Mouse (Mus musculus): Measurements from ENCODE around the gene Nodal. TPM values are rescaled to one million over a fixed set of nuclear protein-coding genes. Genes with fewer than 3 reads are reported as not detected.

The Nodal gene
- polyA plus RNA-seq, 1 experiment from 2014 or later = 0.12 TPM

GRCm38 (mm10) chr10:61412910-61413625 lies 4.7 kb upstream of the Nodal start:
- Histone ChIP-seq H3K4me2 (ENCODE audit: low read length) (peak overlapping the region; percentile 27; the same call in 1 of the 2 replicates), H3K36me3 (ENCODE audit: control insufficient read depth, insufficient read depth, low read length) (no peaks in the 10 kb centered on the region), H3K4me1 (ENCODE audit: control insufficient read depth in 2 of 2, insufficient read depth in 2 of 2, low read length in 2 of 2) (peaks cover 5 to 13% of the 10 kb centered on the region in 2 experiments), H3K4me3 (ENCODE audit: control insufficient read depth in 1 of 2, insufficient read depth in 1 of 2, low read depth in 1 of 2, low read length in 2 of 2) (no peak overlapping the region), H3K9me3 (ENCODE audit: control insufficient read depth, low read length) (no peaks in the 10 kb centered on the region), H3K9ac (ENCODE audit: low read length) (no peak overlapping the region), H3K27me3 (ENCODE audit: control insufficient read depth, insufficient read depth, low read length) (peaks cover 22% of the 10 kb centered on the region), H3K27ac (replicated peaks in 1 of 2; ENCODE audit: control insufficient read depth in 1 of 2, insufficient read depth in 1 of 2, low read depth in 2 of 2, low read length in 2 of 2) (no peak overlapping the region)
- no peak for ATAC-seq (ENCODE audit: insufficient number of reproducible peaks, insufficient read depth, low FRiP score, low read depth)
- WGBS = 19% methylated on average over 21 of the region's 21 CpGs

GRCm38 (mm10) chr10:61415240-61415639 lies 2.5 kb upstream of the Nodal start:
- Histone ChIP-seq H3K27ac (replicated peaks in 1 of 2; ENCODE audit: control insufficient read depth in 1 of 2, insufficient read depth in 1 of 2, low read depth in 2 of 2, low read length in 2 of 2) (no peak overlapping the region), H3K36me3 (ENCODE audit: control insufficient read depth, insufficient read depth, low read length) (no peaks in the 10 kb centered on the region), H3K27me3 (ENCODE audit: control insufficient read depth, insufficient read depth, low read length) (peaks cover 44% of the 10 kb centered on the region), H3K4me1 (ENCODE audit: control insufficient read depth in 2 of 2, insufficient read depth in 2 of 2, low read length in 2 of 2) (peaks cover 8 to 18% of the 10 kb centered on the region in 2 experiments), H3K4me2 (ENCODE audit: low read length) (no peak overlapping the region), H3K9me3 (ENCODE audit: control insufficient read depth, low read length) (no peaks in the 10 kb centered on the region), H3K9ac (ENCODE audit: low read length) (no peak overlapping the region), H3K4me3 (ENCODE audit: control insufficient read depth in 1 of 2, insufficient read depth in 1 of 2, low read depth in 1 of 2, low read length in 2 of 2) (no peak overlapping the region)
- ATAC-seq (ENCODE audit: insufficient number of reproducible peaks, insufficient read depth, low FRiP score, low read depth) = no peak
- 70% methylated on average over 3 of the region's 3 CpGs for WGBS

DNA sequence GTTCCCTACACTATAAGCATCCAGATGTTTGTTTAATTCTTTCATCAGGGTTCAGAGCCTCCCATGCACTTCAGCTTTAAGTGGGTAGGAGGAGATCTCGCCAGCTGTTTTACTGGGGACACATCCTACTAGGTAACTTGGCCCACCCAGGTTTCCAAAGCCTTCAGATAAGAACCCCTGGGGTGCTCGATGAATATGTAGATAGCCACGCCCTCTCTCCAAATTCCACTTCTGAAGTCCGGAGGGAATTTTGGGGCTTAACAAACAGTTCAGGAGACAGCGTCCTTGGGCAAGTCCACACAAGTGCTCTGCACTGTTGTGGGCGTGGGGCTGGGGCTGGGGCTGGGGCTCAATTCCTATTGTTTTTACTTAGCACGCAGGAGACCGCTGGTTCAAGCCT lies 1.9 kb upstream of the Nodal start:
- Histone ChIP-seq H3K27me3 (ENCODE audit: control insufficient read depth, insufficient read depth, low read length) (peaks cover 45% of the 10 kb centered on the region), H3K4me1 (ENCODE audit: control insufficient read depth in 2 of 2, insufficient read depth in 2 of 2, low read length in 2 of 2) (peaks cover 8 to 18% of the 10 kb centered on the region in 2 experiments), H3K36me3 (ENCODE audit: control insufficient read depth, insufficient read depth, low read length) (no peaks in the 10 kb centered on the region), H3K4me2 (ENCODE audit: low read length) (no peak overlapping the region), H3K9ac (ENCODE audit: low read length) (no peak overlapping the region), H3K4me3 (ENCODE audit: control insufficient read depth in 1 of 2, insufficient read depth in 1 of 2, low read depth in 1 of 2, low read length in 2 of 2) (no peak overlapping the region), H3K27ac (replicated peaks in 1 of 2; ENCODE audit: control insufficient read depth in 1 of 2, insufficient read depth in 1 of 2, low read depth in 2 of 2, low read length in 2 of 2) (no peak overlapping the region), H3K9me3 (ENCODE audit: control insufficient read depth, low read length) (no peaks in the 10 kb centered on the region)
- ATAC-seq (ENCODE audit: insufficient number of reproducible peaks, insufficient read depth, low FRiP score, low read depth) = no peak
- WGBS = 25% methylated on average over 8 of the region's 8 CpGs

GRCm38 (mm10) chr10:61416561-61416960 lies 1.2 kb upstream of the Nodal start:
- Histone ChIP-seq H3K4me3 (ENCODE audit: control insufficient read depth in 1 of 2, insufficient read depth in 1 of 2, low read depth in 1 of 2, low read length in 2 of 2) (no peak overlapping the region), H3K4me1 (ENCODE audit: control insufficient read depth in 2 of 2, insufficient read depth in 2 of 2, low read length in 2 of 2) (peaks cover 8 to 18% of the 10 kb centered on the region in 2 experiments), H3K9ac (ENCODE audit: low read length) (no peak overlapping the region), H3K9me3 (ENCODE audit: control insufficient read depth, low read length) (no peaks in the 10 kb centered on the region), H3K27ac (replicated peaks in 1 of 2; ENCODE audit: control insufficient read depth in 1 of 2, insufficient read depth in 1 of 2, low read depth in 2 of 2, low read length in 2 of 2) (no peak overlapping the region), H3K36me3 (ENCODE audit: control insufficient read depth, insufficient read depth, low read length) (no peaks in the 10 kb centered on the region), H3K27me3 (ENCODE audit: control insufficient read depth, insufficient read depth, low read length) (peaks cover 45% of the 10 kb centered on the region), H3K4me2 (ENCODE audit: low read length) (no peak overlapping the region)
- WGBS = 47% methylated on average over 7 of the region's 7 CpGs
- ATAC-seq (ENCODE audit: insufficient number of reproducible peaks, insufficient read depth, low FRiP score, low read depth) = no peak

- Histone ChIP-seq H3K4me2 (ENCODE audit: low read length) (no peak overlapping the region), H3K4me3 (ENCODE audit: control insufficient read depth in 1 of 2, insufficient read depth in 1 of 2, low read depth in 1 of 2, low read length in 2 of 2) (no peak overlapping the region), H3K27me3 (ENCODE audit: control insufficient read depth, insufficient read depth, low read length) (peaks cover 45% of the 10 kb centered on the region), H3K4me1 (ENCODE audit: control insufficient read depth in 2 of 2, insufficient read depth in 2 of 2, low read length in 2 of 2) (peaks cover 8 to 18% of the 10 kb centered on the region in 2 experiments), H3K9me3 (ENCODE audit: control insufficient read depth, low read length) (no peaks in the 10 kb centered on the region), H3K9ac (ENCODE audit: low read length) (no peak overlapping the region), H3K27ac (replicated peaks in 1 of 2; ENCODE audit: control insufficient read depth in 1 of 2, insufficient read depth in 1 of 2, low read depth in 2 of 2, low read length in 2 of 2) (no peak overlapping the region), H3K36me3 (ENCODE audit: control insufficient read depth, insufficient read depth, low read length) (no peaks in the 10 kb centered on the region)
- 34% methylated on average over 2 of the region's 2 CpGs for WGBS
- ATAC-seq (ENCODE audit: insufficient number of reproducible peaks, insufficient read depth, low FRiP score, low read depth) = no peak
Observed at GRCm38 (mm10) chr10:61417046-61417445, 726 bp upstream of the Nodal start.

- H3K27me3 ChIP-seq (ENCODE audit: control insufficient read depth, insufficient read depth, low read length) = peaks cover 45% of the 10 kb centered on the region
- no peaks in the 10 kb centered on the region for H3K9me3 ChIP-seq (ENCODE audit: control insufficient read depth, low read length)
- H3K4me3 ChIP-seq (ENCODE audit: control insufficient read depth in 1 of 2, insufficient read depth in 1 of 2, low read depth in 1 of 2, low read length in 2 of 2) = peak overlapping the region; percentile 44 to 50
- no peak overlapping the region for H3K27ac ChIP-seq (replicated peaks in 1 of 2; ENCODE audit: control insufficient read depth in 1 of 2, insufficient read depth in 1 of 2, low read depth in 2 of 2, low read length in 2 of 2)
- 1% methylated on average over 50 of the region's 50 CpGs for WGBS
- H3K4me1 ChIP-seq (ENCODE audit: control insufficient read depth in 2 of 2, insufficient read depth in 2 of 2, low read length in 2 of 2) = peaks cover 4 to 12% of the 10 kb centered on the region in 2 experiments
- ATAC-seq (ENCODE audit: insufficient number of reproducible peaks, insufficient read depth, low FRiP score, low read depth) = peak; percentile 29; the same call in 1 of the 2 replicates
- peak overlapping the region; percentile 86 for H3K4me2 ChIP-seq (ENCODE audit: low read length)
- H3K9ac ChIP-seq (ENCODE audit: low read length) = peak overlapping the region; percentile 59
- no peaks in the 10 kb centered on the region for H3K36me3 ChIP-seq (ENCODE audit: control insufficient read depth, insufficient read depth, low read length)
Observed at GRCm38 (mm10) chr10:61418131-61418900, 544 bp downstream of the Nodal start.

GRCm38 (mm10) chr10:61419146-61419545 lies 1.4 kb downstream of the Nodal start:
- Histone ChIP-seq H3K27me3 (ENCODE audit: control insufficient read depth, insufficient read depth, low read length) (peaks cover 45% of the 10 kb centered on the region), H3K4me3 (ENCODE audit: control insufficient read depth in 1 of 2, insufficient read depth in 1 of 2, low read depth in 1 of 2, low read length in 2 of 2) (peak overlapping the region in 1 of 2 experiments; percentile 44; a peak in 1 of 4 replicates)

More at GRCm38 (mm10) chr10:61419146-61419545, 1.4 kb downstream of the Nodal start:
- no peak overlapping the region for H3K9ac ChIP-seq (ENCODE audit: low read length)
- H3K4me1 ChIP-seq (ENCODE audit: control insufficient read depth in 2 of 2, insufficient read depth in 2 of 2, low read length in 2 of 2) = peaks cover 4 to 12% of the 10 kb centered on the region in 2 experiments; a peak in 3 of 4 replicates
- H3K9me3 ChIP-seq (ENCODE audit: control insufficient read depth, low read length) = no peaks in the 10 kb centered on the region
- no peak for ATAC-seq (ENCODE audit: insufficient number of reproducible peaks, insufficient read depth, low FRiP score, low read depth)
- 5% methylated on average over 23 of the region's 24 CpGs for WGBS
- H3K4me2 ChIP-seq (ENCODE audit: low read length) = peak overlapping the region; percentile 86; the same call in 1 of the 2 replicates
- no peak overlapping the region for H3K27ac ChIP-seq (replicated peaks in 1 of 2; ENCODE audit: control insufficient read depth in 1 of 2, insufficient read depth in 1 of 2, low read depth in 2 of 2, low read length in 2 of 2)
- H3K36me3 ChIP-seq (ENCODE audit: control insufficient read depth, insufficient read depth, low read length) = no peaks in the 10 kb centered on the region

Measured in heart, embryonic 14.5 days (tissue).